Mouse (Mus musculus) central nervous system, embryonic 11.5 days (tissue): Measurements from ENCODE around the gene Trim30d. TPM values are rescaled to one million over a fixed set of nuclear protein-coding genes. Genes with fewer than 3 reads are reported as not detected.

Source experiments
- polyA plus RNA-seq: library from polyadenylated mRNA; depleted of rRNA; stranded (reverse); fragments of >200 nt; gene quantifications from 2 replicates; pipeline ENCODE4 v1.2.3, GENCODE M21; 2012; rRNA removed

Gene Trim30d
- polyA plus RNA-seq = 0.11 and 0.26 TPM in 2 replicates

GRCm38 (mm10) chr7:104507421-104508065 is at the start of gene Trim30d:
Gene Trim30d, minus strand, starts transcription at chr7:104507849.

GRCm38 (mm10) chr7:104549833-104550232 is 42.2 kb upstream of the Trim30d start, which contains the start of gene Olfr651:
Gene Olfr651, plus strand, starts transcription at chr7:104550133.

GRCm38 (mm10) chr7:104465065-104465744 is 42.4 kb downstream of the Trim30d start, which contains the start of gene Trim30a:
Gene Trim30a, minus strand, starts transcription at chr7:104465193.

Other genes with a start within 250 kb of the Trim30d start
- gene Trim5, start 219.8 kb downstream of the Trim30d start, polyA plus RNA-seq = 0.18 and 0.25 TPM in 2 replicates
- gene Trim12a, start 192.4 kb downstream of the Trim30d start, polyA plus RNA-seq = 3.8 and 5.2 TPM in 2 replicates
- gene Trim34b, start 178.4 kb downstream of the Trim30d start, polyA plus RNA-seq = 0.06 TPM in 1 of 2 replicates, not detected in the other
- 2.3 and 3.8 TPM in 2 replicates for gene Trim12c, start 154.5 kb downstream of the Trim30d start, polyA plus RNA-seq
- 0.01 and 0.04 TPM in 2 replicates for gene Trim30b, start 138.0 kb downstream of the Trim30d start, polyA plus RNA-seq
- 0.04 and 0.09 TPM in 2 replicates for gene Trim30c, start 107.0 kb downstream of the Trim30d start, polyA plus RNA-seq
- gene Trim30a, start 42.7 kb downstream of the Trim30d start, polyA plus RNA-seq = 0.52 and 0.99 TPM in 2 replicates
- gene Olfr651, start 42.3 kb upstream of the Trim30d start, polyA plus RNA-seq = not detected in 2 replicates
- not detected in 2 replicates for gene Olfr652, start 53.1 kb upstream of the Trim30d start, polyA plus RNA-seq
- gene Olfr653, start 69.5 kb upstream of the Trim30d start, polyA plus RNA-seq = not detected in 2 replicates
- gene Olfr654, start 79.2 kb upstream of the Trim30d start, polyA plus RNA-seq = not detected in 2 replicates
- not detected in 2 replicates for gene Olfr655, start 93.9 kb upstream of the Trim30d start, polyA plus RNA-seq
- not detected in 2 replicates for gene Olfr656, start 106.1 kb upstream of the Trim30d start, polyA plus RNA-seq
- gene Olfr657, start 116.9 kb upstream of the Trim30d start, polyA plus RNA-seq = not detected in 2 replicates
- 0.05 and 0.09 TPM in 2 replicates for gene Olfr658, start 139.5 kb upstream of the Trim30d start, polyA plus RNA-seq
- gene Olfr659, start 158.9 kb upstream of the Trim30d start, polyA plus RNA-seq = not detected in 2 replicates
- not detected in 2 replicates for gene Olfr661, start 178.7 kb upstream of the Trim30d start, polyA plus RNA-seq